Mouse (Mus musculus) heart, embryonic 15.5 days (tissue): ENCODE results near the gene Cpped1. TPM values are rescaled to one million over a fixed set of nuclear protein-coding genes. Genes with fewer than 3 reads are reported as not detected.

ENCODE experiments used
- ATAC-seq: fragments of 200-750 bp; cut with Nextera tagmentation; replicated peaks from 2 replicates; pipeline ENCODE4 v1.8.0; 2017; ENCODE audit warnings: low read depth, moderate TSS enrichment; ENCODE audit not compliant: insufficient number of reproducible peaks, insufficient read depth, low FRiP score
- H3K27ac ChIP-seq: fragments of 300-500 bp; sonication (generic); 2 replicates; pipeline ENCODE4 v1.5.1; 2015; ENCODE audit warnings: mild to moderate bottlenecking, inconsistent platforms
- H3K27me3 ChIP-seq: fragments of 300-500 bp; sonication (generic); 2 replicates; pipeline ENCODE4 v1.6.1; 2015; ENCODE audit warnings: inconsistent platforms
- H3K36me3 ChIP-seq: fragments of 300-500 bp; sonication (generic); 2 replicates; pipeline ENCODE4 v1.6.1; 2015; ENCODE audit warnings: mild to moderate bottlenecking, inconsistent platforms
- H3K4me1 ChIP-seq: fragments of 300-500 bp; sonication (generic); replicated peaks from 2 replicates; pipeline ENCODE4 v1.6.1; 2015; ENCODE audit warnings: inconsistent platforms
- H3K4me2 ChIP-seq: fragments of 300-500 bp; sonication (generic); 2 replicates; pipeline ENCODE4 v1.6.1; 2015; ENCODE audit warnings: inconsistent platforms, mild to moderate bottlenecking, moderate library complexity
- H3K4me3 ChIP-seq: fragments of 300-500 bp; sonication (generic); 2 replicates; pipeline ENCODE4 v1.5.1; 2015; ENCODE audit warnings: mild to moderate bottlenecking, inconsistent platforms
- H3K9ac ChIP-seq: fragments of 300-500 bp; sonication (generic); 2 replicates; pipeline ENCODE4 v1.6.1; 2015; ENCODE audit warnings: mild to moderate bottlenecking, inconsistent platforms
- H3K9me3 ChIP-seq: fragments of 300-500 bp; sonication (generic); replicated peaks from 2 replicates; pipeline ENCODE4 v1.6.1; 2016; ENCODE audit warnings: inconsistent platforms
- WGBS: fragments of 180-500 bp; shearing (Covaris S2); methylation state at CpG from one replicate; pipeline ENCODE4 v1.1.7; 2015; ENCODE audit warnings: mixed read lengths; 5-methylcytosine and 5-hydroxymethylcytosine counted together
- polyA plus RNA-seq: library from polyadenylated mRNA; unstranded; fragments of >200 nt; fragmentation: Nextera tagmentation; extraction: Ambion mirVana; gene quantifications from 2 replicates; pipeline ENCODE4 v1.2.1, GENCODE M21; 2015

The Cpped1 gene
- polyA plus RNA-seq, 1 experiment from 2014 or later: 31.1 TPM

- H3K27me3 ChIP-seq: no peaks in the 10 kb centered on the region
- H3K4me1 ChIP-seq: no peaks in the 10 kb centered on the region
- H3K27ac ChIP-seq: no peak overlapping the region
- H3K4me2 ChIP-seq: no peak overlapping the region
- WGBS: 93% methylated on average over 2 of the region's 2 CpGs
- no peaks in the 10 kb centered on the region for H3K9me3 ChIP-seq
- H3K4me3 ChIP-seq: no peak overlapping the region
- no peak for ATAC-seq
- H3K36me3 ChIP-seq: no peaks in the 10 kb centered on the region
- no peak overlapping the region for H3K9ac ChIP-seq
These were observed 65.8 kb downstream of the Cpped1 start for GRCm38 (mm10) chr16:11843441-11843840.

GRCm38 (mm10) chr16:11833474-11833873 lies 75.8 kb downstream of the Cpped1 start:
- ATAC-seq: no peak
- WGBS: 58% methylated on average over 1 of the region's 1 CpGs
- no peaks in the 10 kb centered on the region for H3K4me1 ChIP-seq

GRCm38 (mm10) chr16:11828816-11829215 lies 80.4 kb downstream of the Cpped1 start:
- ATAC-seq: no peak
- Histone ChIP-seq H3K9me3 (no peaks in the 10 kb centered on the region), H3K27ac (no peak overlapping the region), H3K27me3 (no peaks in the 10 kb centered on the region), H3K4me3 (no peak overlapping the region), H3K4me1 (no peaks in the 10 kb centered on the region), H3K9ac (no peak overlapping the region), H3K4me2 (no peak overlapping the region), H3K36me3 (no peaks in the 10 kb centered on the region)
- WGBS: 84% methylated on average over 1 of the region's 1 CpGs

More at GRCm38 (mm10) chr16:11833474-11833873, 75.8 kb downstream of the Cpped1 start:
- no peaks in the 10 kb centered on the region for H3K27me3 ChIP-seq
- no peaks in the 10 kb centered on the region for H3K36me3 ChIP-seq
- no peak overlapping the region for H3K27ac ChIP-seq
- H3K9ac ChIP-seq: no peak overlapping the region
- H3K9me3 ChIP-seq: no peaks in the 10 kb centered on the region
- no peak overlapping the region for H3K4me2 ChIP-seq
- no peak overlapping the region for H3K4me3 ChIP-seq

- no peaks in the 10 kb centered on the region for H3K36me3 ChIP-seq
- no peak overlapping the region for H3K4me2 ChIP-seq
- no peaks in the 10 kb centered on the region for H3K9me3 ChIP-seq
- H3K9ac ChIP-seq: no peak overlapping the region
- no peak overlapping the region for H3K4me3 ChIP-seq
- H3K27ac ChIP-seq: no peak overlapping the region
- H3K27me3 ChIP-seq: no peaks in the 10 kb centered on the region
- 76% methylated on average over 7 of the region's 7 CpGs for WGBS
- ATAC-seq: no peak
- H3K4me1 ChIP-seq: no peaks in the 10 kb centered on the region
These were observed 84.4 kb downstream of the Cpped1 start for GRCm38 (mm10) chr16:11824833-11825232.

GRCm38 (mm10) chr16:11824385-11824784 lies 84.9 kb downstream of the Cpped1 start:
- H3K4me2 ChIP-seq: no peak overlapping the region
- ATAC-seq: no peak
- H3K27me3 ChIP-seq: no peaks in the 10 kb centered on the region
- no peaks in the 10 kb centered on the region for H3K4me1 ChIP-seq
- H3K36me3 ChIP-seq: no peaks in the 10 kb centered on the region
- H3K9me3 ChIP-seq: no peaks in the 10 kb centered on the region
- H3K9ac ChIP-seq: no peak overlapping the region
- no peak overlapping the region for H3K27ac ChIP-seq
- H3K4me3 ChIP-seq: no peak overlapping the region
- 86% methylated on average over 8 of the region's 8 CpGs for WGBS

- H3K36me3 ChIP-seq: no peaks in the 10 kb centered on the region
- ATAC-seq: no peak
- H3K27me3 ChIP-seq: no peaks in the 10 kb centered on the region
- H3K4me3 ChIP-seq: no peak overlapping the region
- no peak overlapping the region for H3K4me2 ChIP-seq
- WGBS: 84% methylated on average over 7 of the region's 7 CpGs
- no peaks in the 10 kb centered on the region for H3K9me3 ChIP-seq
- H3K27ac ChIP-seq: no peak overlapping the region
- no peaks in the 10 kb centered on the region for H3K4me1 ChIP-seq
- no peak overlapping the region for H3K9ac ChIP-seq
These were observed 88.5 kb downstream of the Cpped1 start for GRCm38 (mm10) chr16:11820791-11821190.

GRCm38 (mm10) chr16:11814935-11815650 lies 94.2 kb downstream of the Cpped1 start:
- Histone ChIP-seq H3K4me1 (no peaks in the 10 kb centered on the region), H3K9me3 (no peaks in the 10 kb centered on the region)
- WGBS: 80% methylated on average over 10 of the region's 10 CpGs

GRCm38 (mm10) chr16:11812119-11812518 lies 97.1 kb downstream of the Cpped1 start:
- Histone ChIP-seq H3K4me3 (no peak overlapping the region), H3K4me1 (no peaks in the 10 kb centered on the region), H3K36me3 (no peaks in the 10 kb centered on the region), H3K27me3 (no peaks in the 10 kb centered on the region), H3K27ac (no peak overlapping the region), H3K9me3 (no peaks in the 10 kb centered on the region), H3K9ac (no peak overlapping the region), H3K4me2 (no peak overlapping the region)
- WGBS: 75% methylated on average over 8 of the region's 8 CpGs
- ATAC-seq: no peak

More at GRCm38 (mm10) chr16:11814935-11815650, 94.2 kb downstream of the Cpped1 start:
- ATAC-seq: no peak
- H3K36me3 ChIP-seq: no peaks in the 10 kb centered on the region
- no peak overlapping the region for H3K4me3 ChIP-seq
- no peak overlapping the region for H3K4me2 ChIP-seq
- H3K27me3 ChIP-seq: no peaks in the 10 kb centered on the region
- H3K9ac ChIP-seq: no peak overlapping the region
- no peak overlapping the region for H3K27ac ChIP-seq

GRCm38 (mm10) chr16:11809615-11810014 lies 99.6 kb downstream of the Cpped1 start:
- no peak for ATAC-seq
- Histone ChIP-seq H3K4me3 (no peak overlapping the region), H3K36me3 (peaks cover 2% of the 10 kb centered on the region; the same call in 1 of the 2 replicates), H3K27ac (no peak overlapping the region), H3K9ac (no peak overlapping the region), H3K27me3 (no peaks in the 10 kb centered on the region), H3K9me3 (no peaks in the 10 kb centered on the region), H3K4me2 (no peak overlapping the region), H3K4me1 (no peaks in the 10 kb centered on the region)
- 66% methylated on average over 8 of the region's 8 CpGs for WGBS

- ATAC-seq: no peak; the same call in 1 of the 2 replicates
- H3K27me3 ChIP-seq: no peaks in the 10 kb centered on the region
- WGBS: 84% methylated on average over 7 of the region's 7 CpGs
- no peak overlapping the region for H3K27ac ChIP-seq
- H3K9me3 ChIP-seq: no peaks in the 10 kb centered on the region
- no peak overlapping the region for H3K4me2 ChIP-seq
- peaks cover 12% of the 10 kb centered on the region; the same call in 1 of the 2 replicates for H3K36me3 ChIP-seq
- no peak overlapping the region for H3K9ac ChIP-seq
- no peak overlapping the region for H3K4me3 ChIP-seq
- H3K4me1 ChIP-seq: no peaks in the 10 kb centered on the region
These were observed 107.2 kb downstream of the Cpped1 start for GRCm38 (mm10) chr16:11801960-11802539.

GRCm38 (mm10) chr16:11795758-11796460 lies 113.3 kb downstream of the Cpped1 start:
- Histone ChIP-seq H3K4me3 (no peak overlapping the region), H3K9me3 (no peaks in the 10 kb centered on the region), H3K36me3 (no peaks in the 10 kb centered on the region), H3K4me1 (peaks cover 8% of the 10 kb centered on the region; the same call in 1 of the 2 replicates), H3K9ac (no peak overlapping the region), H3K27ac (no peak overlapping the region), H3K27me3 (no peaks in the 10 kb centered on the region), H3K4me2 (no peak overlapping the region)
- no peak for ATAC-seq
- WGBS: 46% methylated on average over 7 of the region's 7 CpGs
